Mouse (Mus musculus): ENCODE measurements around the gene Cnih3.

Gene Cnih3

DNA sequence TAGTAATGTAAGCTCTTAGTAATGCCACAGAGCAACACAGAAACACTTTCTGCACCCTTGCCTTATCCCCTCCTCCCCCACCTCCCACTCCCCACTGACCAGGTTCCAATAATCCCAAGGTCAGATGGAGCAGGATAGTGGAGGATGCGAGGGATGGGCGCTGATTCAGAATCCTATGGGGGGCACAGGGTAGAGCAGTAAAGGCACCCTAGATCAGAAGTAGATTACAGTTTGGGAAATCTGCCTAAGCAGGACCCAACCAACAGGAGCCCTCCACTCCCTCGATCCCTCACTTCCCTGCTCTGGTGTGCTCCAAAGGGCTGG is 423 bp upstream of the Cnih3 start:
- DNase-seq (ENCODE audit: low read depth, low spot score): no peak

DNA sequence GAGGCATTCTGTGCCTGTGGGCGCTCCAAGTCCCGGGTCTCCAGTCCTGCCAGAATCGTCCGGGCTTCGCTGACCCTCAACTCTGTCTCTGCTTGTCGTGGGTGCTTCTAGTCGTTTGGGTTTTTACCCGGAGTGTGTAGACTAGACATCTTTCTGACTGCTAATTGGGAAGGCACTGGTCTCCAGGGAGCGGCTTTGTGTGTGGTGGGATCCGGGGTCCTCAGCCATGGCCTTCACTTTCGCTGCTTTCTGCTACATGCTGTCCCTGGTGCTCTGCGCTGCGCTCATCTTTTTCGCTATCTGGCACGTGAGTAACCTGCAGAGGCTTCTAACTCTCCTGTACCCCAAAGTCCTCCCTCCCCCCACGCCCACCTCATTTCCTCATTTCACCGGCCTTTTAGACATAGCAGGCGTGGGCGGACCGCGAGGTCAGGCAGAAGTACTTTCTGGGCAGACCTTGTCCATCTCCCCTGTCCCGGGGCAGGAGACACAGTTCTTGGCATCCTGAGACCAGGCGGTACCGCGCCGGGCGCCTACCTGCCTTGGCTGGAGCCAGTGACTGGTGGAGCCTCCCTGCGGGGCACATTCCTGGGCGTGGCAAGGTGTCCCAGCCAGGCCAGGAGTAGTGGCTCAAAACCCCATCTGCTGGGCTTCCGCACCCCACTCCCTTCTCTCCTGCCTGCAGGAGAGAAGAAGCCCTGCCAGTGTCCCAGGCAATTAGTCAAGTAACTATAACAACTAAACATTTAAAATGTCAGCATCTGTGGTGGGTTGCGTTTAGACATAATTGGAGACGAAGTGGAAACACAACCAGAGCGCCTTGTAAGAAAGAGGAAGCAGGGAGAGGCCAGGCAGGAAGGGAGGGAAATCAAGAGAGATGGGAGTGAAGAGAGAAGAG is 1.0 kb downstream of the Cnih3 start:
- DNase-seq (ENCODE audit: low read depth, low spot score): no peak

DNA sequence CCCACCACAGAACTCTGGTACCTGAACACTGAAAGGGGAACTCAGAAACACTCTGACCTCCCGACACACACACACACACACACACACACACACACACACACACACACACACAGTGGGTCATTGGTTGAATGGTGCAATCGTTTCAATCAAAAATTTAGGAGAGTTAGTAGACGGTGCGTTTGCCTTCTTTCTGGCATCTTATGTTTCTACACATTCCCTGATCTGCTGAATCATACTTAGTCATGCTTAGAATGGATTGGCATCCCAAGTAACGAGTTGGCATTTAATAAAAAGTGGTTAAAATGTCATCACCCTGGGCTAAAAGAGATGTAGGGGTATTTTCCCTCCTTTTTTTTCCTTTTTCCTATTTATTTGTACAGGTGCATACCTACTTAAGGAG is 3.3 kb downstream of the Cnih3 start:
- no peak for DNase-seq (ENCODE audit: low read depth, low spot score)

DNA sequence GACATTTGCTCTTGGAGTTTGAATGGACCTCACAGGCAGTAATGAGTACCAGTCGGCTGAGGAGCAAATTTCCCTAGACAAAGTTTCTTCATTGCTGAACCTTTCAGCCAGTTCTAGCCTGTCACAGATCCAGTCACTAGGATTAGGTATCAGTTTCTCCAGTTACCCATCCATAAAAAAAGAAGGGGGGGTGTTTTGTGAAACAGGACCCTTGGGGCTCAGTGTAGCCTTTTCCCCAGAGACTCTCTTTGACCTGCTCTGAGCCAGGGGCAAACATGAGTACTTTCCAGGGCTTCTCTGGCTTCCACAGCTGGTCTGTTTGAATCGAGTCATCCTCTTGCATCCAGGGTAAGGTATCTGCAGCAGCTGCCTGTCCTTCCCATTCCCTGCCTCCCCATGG is 5.4 kb downstream of the Cnih3 start:
- DNase-seq (ENCODE audit: low read depth, low spot score): no peak

DNA sequence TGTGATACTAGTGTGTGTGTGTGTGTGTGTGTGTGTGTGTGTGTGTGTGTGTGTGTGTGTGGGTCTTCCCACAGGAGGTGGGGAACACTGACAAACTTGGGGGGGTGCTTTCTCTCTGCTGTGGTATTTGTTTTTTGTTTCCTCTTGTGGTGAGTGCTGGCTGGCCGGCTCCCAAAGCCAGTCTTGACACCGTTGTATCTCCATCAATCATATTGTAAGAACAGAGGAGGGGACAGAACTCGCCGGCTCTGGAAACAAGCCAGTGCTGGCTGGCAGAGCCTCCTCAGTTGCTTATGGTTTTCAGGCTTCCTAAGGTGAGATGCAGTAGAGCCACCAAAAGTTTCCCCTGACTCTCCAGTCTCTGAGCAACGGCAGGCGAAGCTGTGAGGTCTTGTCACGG is 6.1 kb downstream of the Cnih3 start:
- DNase-seq (ENCODE audit: low read depth, low spot score): no peak

DNA sequence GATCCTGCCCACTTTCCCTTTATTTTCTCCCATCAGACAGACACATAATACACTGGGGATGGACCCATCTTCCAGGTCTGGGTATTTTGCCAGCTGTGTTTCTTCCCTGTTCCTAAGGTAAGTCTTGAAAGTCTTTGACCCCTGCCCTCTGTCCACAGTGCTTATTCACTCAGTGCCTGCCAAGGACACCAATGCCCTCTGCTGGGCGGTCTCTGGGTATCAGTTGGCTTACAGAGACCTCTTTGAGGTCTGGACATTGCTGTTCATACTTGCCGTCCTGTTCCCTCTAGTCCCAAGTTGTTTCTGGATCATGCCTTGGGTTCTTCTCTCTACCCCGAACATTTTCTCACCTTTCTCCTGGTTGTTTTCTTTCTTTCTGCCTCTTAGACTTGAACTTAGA is 8.3 kb downstream of the Cnih3 start:
- no peak for DNase-seq (ENCODE audit: low read depth, low spot score)

DNA sequence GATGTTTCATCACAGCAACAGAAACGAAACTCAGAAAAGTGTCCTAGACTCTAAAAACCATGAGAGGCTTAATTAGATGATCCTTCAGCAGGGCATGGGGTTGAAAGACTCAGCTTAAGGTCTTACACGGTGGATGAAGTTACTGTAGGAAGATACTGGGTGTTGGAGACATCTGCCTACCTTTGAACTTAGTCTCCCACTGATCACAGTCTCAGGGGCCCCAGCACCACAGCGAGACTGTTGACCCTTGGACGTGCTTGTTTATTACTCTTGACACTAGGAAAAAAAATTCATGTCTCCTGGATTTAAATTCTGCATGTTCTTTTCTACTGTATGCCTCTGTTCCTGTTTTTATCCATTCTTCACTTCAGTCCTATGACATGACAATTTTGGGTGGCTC is 11.6 kb downstream of the Cnih3 start:
- no peak for DNase-seq (ENCODE audit: low read depth, low spot score)

DNA sequence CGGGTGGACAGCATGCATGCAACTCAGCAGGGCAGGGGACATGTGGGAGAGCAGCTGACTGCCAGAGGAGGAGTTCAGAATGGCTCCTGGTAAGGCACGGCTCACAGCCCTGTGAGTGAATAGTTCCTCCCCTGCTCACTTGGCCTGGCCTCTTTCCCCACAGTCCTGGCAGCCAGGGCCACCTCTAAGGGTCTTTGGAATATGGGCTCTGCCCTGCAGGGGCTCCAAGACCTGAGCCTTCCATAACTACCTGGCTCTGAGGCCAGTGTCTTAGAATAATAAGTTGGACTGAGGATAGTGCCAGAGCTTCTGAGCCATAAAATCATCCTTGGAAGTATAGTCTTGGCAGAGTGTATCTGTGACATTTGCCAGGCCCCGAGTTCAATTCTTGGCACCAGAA is 12.9 kb downstream of the Cnih3 start:
- DNase-seq (ENCODE audit: low read depth, low spot score): no peak

DNA sequence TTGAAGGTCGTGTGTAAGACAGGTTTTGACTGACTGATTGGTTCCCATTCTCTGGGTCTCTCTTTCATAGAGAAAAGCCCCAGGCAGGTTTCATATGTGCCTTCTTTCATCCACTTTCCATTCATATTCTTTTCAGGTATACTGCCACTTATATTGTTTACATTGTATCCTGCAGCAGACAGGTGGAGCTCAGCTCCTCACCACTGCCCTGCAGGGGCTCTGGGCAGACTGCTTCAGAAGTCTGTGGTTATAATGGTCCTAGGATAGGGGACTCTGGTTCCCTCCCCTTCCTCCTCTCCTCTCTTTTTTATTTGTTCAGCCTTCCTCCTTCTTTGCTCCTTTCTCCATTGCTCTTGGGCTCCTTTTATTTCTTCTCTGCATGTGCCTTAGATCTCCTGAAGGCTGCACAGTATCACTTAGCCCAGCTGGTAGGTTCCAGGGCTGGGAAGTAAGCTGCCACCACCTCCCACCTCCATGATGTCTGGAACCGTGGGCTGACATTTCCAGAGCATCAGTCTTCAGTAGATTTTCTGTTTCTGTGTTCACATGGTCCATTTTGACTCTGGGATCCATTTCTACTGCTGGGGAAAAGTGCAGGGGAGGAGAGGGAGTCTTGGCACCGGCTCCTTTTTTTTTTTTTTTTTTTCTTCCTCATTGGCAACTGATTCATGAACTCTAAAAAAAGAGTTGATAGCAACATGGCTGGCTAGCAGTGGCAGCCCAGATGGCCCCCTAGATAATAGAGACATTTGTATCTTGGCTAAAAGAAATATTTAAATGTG is 16.6 kb downstream of the Cnih3 start:
- DNase-seq (ENCODE audit: low read depth, low spot score): no peak

DNA sequence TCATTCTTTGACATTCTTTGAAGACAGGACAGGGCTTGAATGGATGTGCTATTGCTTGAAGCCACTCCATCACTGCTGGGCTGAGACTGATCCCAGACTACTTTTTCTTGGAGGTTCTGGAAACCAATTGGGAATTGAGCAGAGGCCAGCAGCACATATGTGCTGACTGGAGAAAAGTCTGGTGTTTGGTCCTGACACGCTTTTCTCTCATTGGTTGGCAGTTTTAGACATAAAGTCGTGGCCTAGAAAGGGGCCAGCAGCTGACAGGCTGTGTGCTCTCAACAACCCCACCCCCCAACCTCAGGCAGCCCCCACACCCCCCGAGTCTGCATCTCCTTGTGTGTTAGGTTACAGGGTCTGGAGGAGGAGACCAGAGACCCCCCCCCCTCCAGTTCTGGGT is 17.9 kb downstream of the Cnih3 start:
- no peak for DNase-seq (ENCODE audit: low read depth, low spot score)

DNA sequence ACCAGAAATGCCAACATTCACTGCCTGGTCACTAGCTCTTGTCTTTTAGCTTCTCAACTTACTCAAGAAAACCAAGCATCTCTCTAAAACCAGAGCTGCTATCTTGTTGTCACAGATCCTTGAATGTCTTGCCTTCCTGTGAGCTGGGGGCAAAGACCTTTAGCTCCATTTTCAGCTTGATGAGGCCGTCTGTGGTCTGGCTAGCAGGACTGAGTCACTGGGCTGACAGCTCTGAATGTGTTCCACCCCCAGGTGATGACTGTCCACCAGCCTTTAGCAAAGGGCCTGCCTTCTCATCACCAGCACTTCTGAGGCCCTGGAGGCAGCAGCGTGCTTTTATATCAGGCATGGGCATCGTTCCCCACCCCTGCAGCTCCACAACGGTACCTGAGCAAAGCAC is 18.8 kb downstream of the Cnih3 start:
- no peak for DNase-seq (ENCODE audit: low read depth, low spot score)

DNA sequence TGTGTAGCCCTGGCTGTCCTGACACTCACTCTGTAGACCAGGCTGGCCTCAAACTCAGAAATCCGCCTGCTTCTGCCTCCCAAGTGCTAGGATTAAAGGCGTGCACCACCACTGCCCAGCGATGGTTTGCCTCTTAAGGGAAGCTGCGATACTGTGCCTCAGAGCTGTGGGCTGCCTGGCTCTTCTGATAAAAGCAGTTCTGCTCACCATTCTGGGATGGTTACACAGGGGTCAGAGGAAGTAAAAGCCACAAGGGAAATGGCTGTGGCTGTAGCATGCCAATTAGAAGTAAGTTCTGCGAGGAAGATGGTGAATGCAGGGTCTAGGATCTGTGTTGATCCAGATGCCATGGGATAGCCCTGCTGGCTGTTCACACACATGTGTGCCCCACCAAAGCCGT is 19.9 kb downstream of the Cnih3 start:
- no peak for DNase-seq (ENCODE audit: low read depth, low spot score)

DNA sequence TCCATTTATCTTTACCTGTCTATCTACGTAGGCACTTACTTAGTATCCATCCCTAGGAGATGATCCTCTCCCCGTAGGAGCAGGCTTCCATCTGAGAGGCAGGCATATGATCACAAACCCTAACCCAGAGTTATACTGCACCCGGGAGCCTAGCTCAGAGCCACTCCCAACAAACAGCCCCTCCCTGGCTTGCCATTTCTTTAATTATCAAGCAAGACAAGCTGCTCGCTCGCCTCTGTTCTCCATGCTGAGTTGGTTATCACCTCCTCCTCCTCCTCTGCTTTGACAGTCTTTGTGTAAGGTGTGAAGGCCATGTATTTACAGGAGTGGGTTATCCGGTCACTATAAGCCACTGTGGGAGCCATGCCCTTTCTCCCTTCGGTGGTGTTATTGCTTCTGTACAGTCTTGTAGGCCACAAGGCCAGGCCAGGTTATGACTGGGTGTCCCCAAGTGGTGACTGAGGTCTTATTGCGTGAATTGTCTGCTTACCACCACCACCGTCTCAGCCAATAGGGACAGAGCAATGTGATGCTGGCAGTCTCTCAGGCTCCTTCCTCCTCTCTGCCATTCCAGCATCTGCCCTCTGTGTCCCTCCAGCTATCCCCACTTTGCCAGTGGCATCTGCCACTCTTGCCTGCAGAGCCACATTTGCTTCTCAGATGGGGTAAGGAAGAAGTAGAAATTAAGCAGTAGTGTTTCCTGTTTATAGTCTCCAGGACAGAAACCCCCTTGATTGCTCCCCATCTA is 22.4 kb downstream of the Cnih3 start:
- no peak for DNase-seq (ENCODE audit: low read depth, low spot score)

DNA sequence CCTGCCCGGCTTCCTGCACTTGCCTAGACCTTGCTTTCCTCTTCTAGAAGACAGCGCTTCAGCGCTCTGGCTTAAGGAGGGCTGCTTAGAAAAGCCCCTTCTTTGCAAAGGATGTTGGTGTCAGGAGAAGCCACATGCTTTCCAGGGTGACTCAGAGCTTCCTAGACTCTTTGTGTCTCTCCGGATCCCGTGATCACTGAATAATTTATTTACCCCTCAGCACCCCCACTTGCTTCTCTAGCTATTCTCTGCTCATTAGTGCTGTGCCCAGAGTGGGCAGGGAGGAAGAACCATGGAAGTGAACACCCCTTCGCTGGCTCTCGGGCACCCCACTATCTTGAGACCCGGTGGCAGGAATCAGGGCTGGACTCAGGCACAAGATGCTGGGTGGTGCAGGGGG is 24.0 kb downstream of the Cnih3 start:
- no peak for DNase-seq (ENCODE audit: low read depth, low spot score)

DNA sequence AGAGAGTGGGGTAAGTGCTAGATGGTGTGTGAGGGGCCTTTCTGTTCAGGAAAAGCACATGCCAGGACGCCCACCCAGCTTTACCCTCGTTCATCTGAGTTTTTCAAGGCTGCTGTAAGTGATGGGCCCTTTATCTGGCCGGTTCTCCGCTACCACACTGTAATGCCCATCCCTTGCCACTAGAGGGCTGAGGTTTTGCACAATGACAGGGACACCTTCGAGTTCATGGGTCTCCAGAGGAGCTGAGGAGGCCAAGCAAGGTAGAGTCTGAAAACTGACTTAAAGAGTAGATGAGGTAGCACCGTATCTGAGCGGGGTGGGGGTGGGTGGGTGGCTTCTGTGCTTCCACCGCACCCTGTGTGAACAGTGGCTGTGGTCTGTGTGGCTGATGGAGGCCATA is 27.2 kb downstream of the Cnih3 start:
- DNase-seq (ENCODE audit: low read depth, low spot score): peak; percentile 18

DNA sequence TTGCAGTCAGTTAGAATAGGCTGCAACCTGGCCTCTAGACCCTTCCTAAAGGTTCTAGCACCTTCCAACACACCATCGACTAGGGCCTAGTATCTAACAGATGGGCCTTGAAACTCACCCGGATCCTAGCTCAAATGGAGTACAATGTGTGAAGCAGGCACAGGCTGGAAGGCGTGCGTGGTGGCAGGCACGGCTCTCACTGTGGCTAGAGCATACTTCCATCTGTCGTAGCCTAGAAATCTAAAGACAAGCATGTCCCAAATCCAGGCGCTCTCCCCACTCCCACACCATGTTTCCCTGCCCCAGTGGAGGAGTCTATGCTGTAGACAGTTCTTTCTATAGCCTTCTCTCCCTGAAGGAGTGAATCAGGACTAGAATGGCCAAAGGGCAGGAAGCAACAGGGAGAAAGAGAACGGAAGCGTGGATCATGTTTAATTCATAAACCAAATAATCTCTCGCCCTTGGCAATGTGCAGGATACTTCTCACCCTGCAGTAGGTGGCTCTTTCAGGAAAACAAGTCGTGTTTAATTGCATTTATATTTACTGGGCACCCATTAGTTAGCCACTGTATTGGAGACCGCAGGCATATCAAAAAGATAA is 29.1 kb downstream of the Cnih3 start:
- DNase-seq (ENCODE audit: low read depth, low spot score): no peak

DNA sequence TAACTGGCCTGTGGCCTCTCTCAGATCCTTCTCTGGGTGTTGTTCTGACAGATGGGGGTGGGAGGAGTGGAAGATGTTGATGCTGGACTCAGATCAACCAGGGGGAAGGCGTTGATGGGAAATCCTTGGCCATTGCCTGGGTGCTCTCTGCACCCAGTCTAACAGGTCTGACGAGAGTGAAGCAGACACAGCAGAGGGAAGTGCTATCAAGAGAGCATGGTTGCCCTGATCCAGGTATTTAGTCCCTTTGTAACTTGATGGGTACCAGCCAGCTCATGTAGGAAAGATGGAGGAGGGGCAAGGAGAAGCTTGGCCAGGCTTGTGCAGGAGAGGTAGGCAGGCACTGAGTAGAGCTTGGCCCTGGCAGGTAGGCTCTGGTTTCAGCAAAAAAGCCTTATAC is 36.8 kb downstream of the Cnih3 start:
- no peak for DNase-seq (ENCODE audit: low read depth, low spot score)

DNA sequence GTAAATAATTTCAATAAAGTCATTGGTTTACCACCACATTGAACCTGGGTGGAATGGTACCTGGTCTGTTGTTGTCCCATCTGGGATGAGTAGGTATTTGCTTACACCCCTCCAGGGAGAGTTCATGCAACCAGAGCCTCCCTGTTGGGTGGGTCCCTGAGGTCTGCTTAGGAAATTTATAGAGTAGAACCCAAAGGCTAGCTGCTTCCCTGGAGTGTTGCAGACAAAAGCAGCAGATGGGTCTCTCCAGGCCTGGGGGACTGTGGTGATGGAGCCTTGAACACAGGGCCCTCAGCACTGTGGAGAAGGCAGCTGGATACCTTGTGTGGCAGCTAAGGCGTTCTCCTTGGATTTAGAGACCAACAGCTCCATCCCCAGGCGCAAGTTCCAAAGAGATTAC is 40.1 kb downstream of the Cnih3 start:
- no peak for DNase-seq (ENCODE audit: low read depth, low spot score)

DNA sequence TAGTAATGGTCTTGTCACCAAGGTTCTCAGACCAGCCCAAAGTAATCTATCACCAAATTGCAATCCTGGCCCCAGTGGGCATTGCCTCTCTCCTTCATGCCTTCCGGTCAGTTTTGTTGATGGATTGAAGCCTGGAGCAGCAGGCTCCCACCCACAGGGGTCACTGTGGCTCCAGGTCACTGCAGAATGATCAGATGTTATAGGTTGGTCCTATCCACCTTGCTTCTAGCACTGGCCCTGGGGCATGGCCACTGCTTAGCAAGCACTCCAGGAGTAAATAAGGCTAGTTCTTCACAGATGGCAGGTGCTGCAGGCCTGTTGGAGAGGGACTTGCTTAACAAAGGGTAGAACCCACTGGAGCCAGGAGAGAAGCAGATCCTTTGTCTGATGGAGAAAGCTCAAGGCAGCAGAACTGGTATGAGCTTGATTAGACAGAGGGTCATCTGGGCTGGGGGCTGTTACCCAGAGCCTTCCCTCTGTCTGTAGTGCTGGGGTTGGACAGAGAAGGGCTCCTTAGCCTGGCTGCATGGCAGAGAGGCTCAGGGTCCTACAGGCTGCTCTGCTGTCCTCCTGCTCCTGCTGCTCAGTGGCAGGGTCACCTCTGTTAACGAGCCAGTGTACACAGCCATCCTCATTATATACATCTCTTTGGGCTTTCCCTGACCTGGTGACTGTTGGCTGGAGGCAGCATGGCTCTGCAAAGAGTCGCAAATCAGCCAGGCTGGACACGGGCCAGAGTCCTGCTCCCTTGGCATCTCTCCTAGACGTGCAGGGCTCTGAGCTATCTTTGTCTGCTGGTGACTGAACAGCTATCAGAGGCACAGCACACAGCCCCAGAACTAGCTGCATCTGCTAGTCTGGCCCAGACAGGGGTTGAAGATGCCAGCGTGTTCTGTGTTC is 41.1 kb downstream of the Cnih3 start:
- DNase-seq (ENCODE audit: low read depth, low spot score): no peak

DNA sequence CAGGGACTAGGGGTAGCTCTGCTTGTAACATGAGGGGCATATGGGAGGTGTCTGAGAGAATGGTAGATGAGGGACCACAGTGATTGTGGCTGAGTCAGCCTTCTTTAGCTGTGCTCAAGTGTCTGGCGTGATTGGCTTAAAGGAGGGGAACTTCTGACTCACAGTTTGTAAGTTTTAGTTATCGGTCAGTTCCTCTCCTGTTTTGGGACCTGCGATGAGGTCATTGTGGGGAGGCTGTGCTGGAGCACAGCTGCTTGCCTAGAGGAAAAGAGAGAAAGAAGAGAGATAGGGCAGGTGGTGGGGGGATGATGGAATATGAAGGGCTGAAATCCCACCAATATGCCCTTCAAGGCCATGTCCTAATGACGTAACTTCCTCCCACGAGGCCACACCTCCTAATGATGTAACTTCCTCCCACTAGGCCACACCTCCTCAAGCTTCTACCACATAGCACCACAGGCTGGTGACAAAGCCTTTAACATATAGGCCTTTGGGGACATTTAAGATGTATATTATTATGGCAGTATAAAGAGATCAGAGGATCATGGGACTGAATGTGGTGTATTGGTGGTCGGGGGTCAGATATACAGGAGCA is 42.9 kb downstream of the Cnih3 start:
- no peak for DNase-seq (ENCODE audit: low read depth, low spot score)

DNA sequence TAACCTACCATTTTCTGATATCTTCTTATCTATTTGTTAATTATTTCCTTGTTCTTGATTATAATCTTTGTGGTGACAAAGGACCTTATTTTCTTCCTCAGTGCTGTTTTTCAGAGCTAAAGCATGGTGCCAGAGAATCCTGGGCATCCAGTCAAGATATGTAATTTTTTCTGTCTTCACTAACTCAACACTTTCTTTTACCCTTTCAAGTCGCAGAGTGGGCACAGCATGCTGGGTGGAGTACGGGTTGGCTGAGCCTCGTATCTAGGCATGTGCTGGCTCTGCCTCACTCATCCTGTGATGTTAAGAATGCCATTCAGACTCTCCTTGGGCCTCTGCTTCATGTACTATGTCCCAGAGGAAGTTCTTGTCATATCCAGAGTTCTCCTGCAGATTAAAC is 46.8 kb downstream of the Cnih3 start:
- DNase-seq (ENCODE audit: low read depth, low spot score): no peak

All from WW6 (cell line).